Mouse (Mus musculus): ENCODE results near the gene Psmg4.

DNA sequence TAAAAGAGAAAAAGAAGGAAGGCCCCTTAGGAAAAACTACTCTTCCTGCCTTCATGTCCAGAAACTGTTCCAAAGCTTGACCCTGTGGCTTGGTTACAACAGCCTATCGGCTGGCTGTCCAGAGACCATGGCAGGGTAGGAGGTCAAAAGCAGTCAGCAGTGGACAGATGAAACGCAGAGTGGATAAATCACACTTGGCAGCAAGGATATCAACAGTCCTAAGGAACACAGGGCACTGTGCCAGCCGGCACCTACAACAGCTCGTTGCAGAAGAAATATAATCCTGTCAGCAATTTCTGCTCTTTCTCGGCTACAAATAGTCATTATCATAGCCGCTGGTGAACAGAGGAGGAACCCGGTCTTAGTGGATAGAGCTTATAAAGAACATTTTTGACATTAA lies 60.2 kb downstream of the Psmg4 start:
- no peak for TF ChIP-seq CTCF (IDR thresholded peaks at IDR 0.05; ENCODE audit: low read depth, low read length)
- no peak for TF ChIP-seq POLR2A (IDR thresholded peaks at IDR 0.05; ENCODE audit: borderline replicate concordance, low read depth, low read length)

All from bone marrow macrophage, adult 2 months (primary cell).